Mouse (Mus musculus) forebrain, postnatal 0 days (tissue): ENCODE data around the gene Lax1. TPM values are rescaled to one million over a fixed set of nuclear protein-coding genes. Genes with fewer than 3 reads are reported as not detected.

Experiments
- ATAC-seq: fragments of 200-750 bp; cut with Nextera tagmentation; 2 replicates; pipeline ENCODE4 v1.8.0; 2017; ENCODE audit warnings: mild to moderate bottlenecking, moderate library complexity
- DNase-seq: peaks from one replicate; pipeline ENCODE4 v3.0.0-alpha.2; 2015
- H3K27ac ChIP-seq: fragments of 300-500 bp; sonication (generic); 2 replicates; pipeline ENCODE4 v1.5.1; 2014; ENCODE audit warnings: low read depth, mild to moderate bottlenecking, antibody characterized with exemption, low read length, moderate library complexity, mixed read lengths
- H3K27me3 ChIP-seq: fragments of 300-500 bp; sonication (generic); 2 replicates; pipeline ENCODE4 v1.6.1; 2014; ENCODE audit warnings: mild to moderate bottlenecking, low read length, mixed read lengths; ENCODE audit not compliant: insufficient read depth
- H3K36me3 ChIP-seq: fragments of 300-500 bp; sonication (generic); 2 replicates; pipeline ENCODE4 v1.6.1; 2014; ENCODE audit warnings: mild to moderate bottlenecking, moderate library complexity; ENCODE audit not compliant: insufficient read depth
- H3K4me1 ChIP-seq: fragments of 300-500 bp; sonication (generic); 2 replicates; pipeline ENCODE4 v1.6.1; 2014; ENCODE audit warnings: antibody characterized with exemption; ENCODE audit not compliant: insufficient read depth
- H3K4me2 ChIP-seq: fragments of 300-500 bp; sonication (generic); 2 replicates; pipeline ENCODE4 v1.6.1; 2014; ENCODE audit warnings: low read depth, mild to moderate bottlenecking, moderate library complexity
- H3K4me3 ChIP-seq: fragments of 300-500 bp; sonication (generic); 2 replicates; pipeline ENCODE4 v1.5.1; 2014; ENCODE audit warnings: low read depth, low read length, mixed read lengths
- H3K9ac ChIP-seq: fragments of 300-500 bp; sonication (generic); 2 replicates; pipeline ENCODE4 v1.6.1; 2014; ENCODE audit warnings: mild to moderate bottlenecking
- H3K9me3 ChIP-seq: fragments of 300-500 bp; sonication (generic); 2 replicates; pipeline ENCODE4 v1.6.1; 2016; ENCODE audit warnings: low read length
- CTCF ChIP-seq: sonication (generic); IDR thresholded peaks from 2 replicates; pipeline ENCODE4 v1.5.1; 2016; ENCODE audit warnings: antibody characterized with exemption, control low read depth, low read depth
- WGBS: fragments of 180-500 bp; shearing (Covaris S2); extraction: QIAGEN DNeasy Blood & Tissue Kit; methylation state at CpG from one replicate; pipeline ENCODE4 v1.1.7; 2014; 5-methylcytosine and 5-hydroxymethylcytosine counted together
- polyA plus RNA-seq: library from polyadenylated mRNA; unstranded; fragments of >200 nt; fragmentation: Nextera tagmentation; extraction: Ambion mirVana; gene quantifications from 2 replicates; pipeline ENCODE4 v1.2.1, GENCODE M21; 2015
- total RNA-seq: library from RNA; depleted of rRNA; stranded (reverse); fragments of >200 nt; gene quantifications from 2 replicates; pipeline ENCODE4 v1.2.3, GENCODE M21; 2014

The Lax1 gene
- total and polyA plus RNA-seq, 2 experiments from 2014 or later, result 0.10 to 0.14 TPM

DNA sequence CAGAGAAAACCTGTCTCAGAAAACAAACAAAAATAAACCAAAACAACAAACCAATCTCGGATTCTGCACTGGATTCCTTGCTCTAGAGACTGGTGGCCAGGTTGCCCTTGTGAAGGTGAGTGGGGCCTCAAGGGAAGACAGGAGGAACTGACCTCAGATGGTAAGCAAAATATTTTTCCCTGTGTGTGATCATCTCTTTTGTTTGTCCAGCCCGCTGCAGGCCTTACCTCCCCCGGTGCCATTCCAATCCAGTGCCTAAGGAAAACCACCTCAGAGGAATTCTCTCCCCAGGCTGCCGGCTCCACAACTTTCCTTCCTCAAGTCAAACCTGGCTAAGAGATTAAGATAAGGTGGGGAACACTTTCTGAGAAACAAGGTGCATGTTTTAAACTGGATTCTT, 2.3 kb upstream of the Lax1 start:
- Histone ChIP-seq H3K27me3 (no peaks in the 10 kb centered on the region), H3K4me1 (no peaks in the 10 kb centered on the region), H3K36me3 (no peaks in the 10 kb centered on the region), H3K4me3 (no peak overlapping the region), H3K27ac (no peak overlapping the region), H3K4me2 (no peak overlapping the region), H3K9ac (no peak overlapping the region), H3K9me3 (no peaks in the 10 kb centered on the region)
- ATAC-seq, result no peak
- no peak for TF ChIP-seq CTCF
- WGBS, result 38% methylated on average over 4 of the region's 4 CpGs
- DNase-seq, result no peak

- Histone ChIP-seq H3K4me3 (no peak overlapping the region), H3K27me3 (no peaks in the 10 kb centered on the region), H3K4me1 (no peaks in the 10 kb centered on the region), H3K27ac (no peak overlapping the region), H3K9me3 (no peaks in the 10 kb centered on the region), H3K9ac (no peak overlapping the region), H3K4me2 (no peak overlapping the region), H3K36me3 (no peaks in the 10 kb centered on the region)
- DNase-seq (no peak), ATAC-seq (no peak)
- 95% methylated on average over 6 of the region's 6 CpGs for WGBS
- no peak for TF ChIP-seq CTCF
Measured at GRCm38 (mm10) chr1:133691046-133691445, 1.1 kb upstream of the Lax1 start.

GRCm38 (mm10) chr1:133688301-133688700, 1.6 kb downstream of the Lax1 start:
- H3K9ac ChIP-seq, result no peak overlapping the region
- TF ChIP-seq CTCF, result no peak
- no peaks in the 10 kb centered on the region for H3K27me3 ChIP-seq
- 75% methylated on average over 7 of the region's 7 CpGs for WGBS
- no peak for DNase-seq
- H3K4me1 ChIP-seq, result no peaks in the 10 kb centered on the region
- H3K27ac ChIP-seq, result no peak overlapping the region
- no peak overlapping the region for H3K4me3 ChIP-seq
- no peaks in the 10 kb centered on the region for H3K36me3 ChIP-seq
- no peaks in the 10 kb centered on the region for H3K9me3 ChIP-seq
- H3K4me2 ChIP-seq, result no peak overlapping the region
- no peak for ATAC-seq

DNA sequence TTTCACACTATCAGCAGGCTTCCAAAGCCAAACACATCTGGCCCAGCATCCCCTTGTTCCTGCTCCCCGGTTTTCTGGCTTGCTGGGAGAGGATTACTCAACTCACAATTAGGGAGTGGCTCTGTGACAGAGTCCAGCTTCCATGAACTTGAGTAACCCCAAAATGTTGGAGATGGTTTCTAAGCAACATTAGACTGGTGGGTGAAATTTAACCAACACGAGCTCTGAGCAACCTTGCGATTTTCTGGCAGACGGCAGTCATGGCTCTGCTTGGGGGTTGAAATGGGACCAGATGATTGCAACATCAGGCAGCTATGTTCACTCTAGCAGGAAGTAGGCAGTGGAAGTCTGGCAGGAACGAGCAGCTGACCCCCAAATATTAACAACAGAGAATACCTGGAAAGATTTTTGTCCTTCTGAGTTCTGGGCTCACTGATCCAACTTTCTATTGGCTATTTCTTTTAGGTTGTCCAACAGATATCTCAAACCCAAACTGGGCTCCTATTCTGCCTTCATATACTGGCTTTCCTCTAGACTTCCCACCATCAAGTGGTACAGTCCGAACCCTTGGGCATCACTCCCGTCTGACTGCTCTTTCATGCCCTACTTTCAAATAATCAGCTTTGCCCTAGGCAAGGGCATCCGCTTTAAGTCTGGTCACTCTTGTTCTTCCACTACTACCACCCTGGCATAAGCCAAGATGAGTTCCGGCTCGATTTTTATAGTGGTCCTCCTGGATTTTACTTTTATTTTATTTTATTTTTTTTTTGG, 4.0 kb downstream of the Lax1 start:
- Histone ChIP-seq H3K4me1 (no peaks in the 10 kb centered on the region), H3K4me3 (no peak overlapping the region), H3K27me3 (no peaks in the 10 kb centered on the region), H3K9ac (no peak overlapping the region), H3K4me2 (no peak overlapping the region), H3K27ac (no peak overlapping the region), H3K9me3 (no peaks in the 10 kb centered on the region), H3K36me3 (no peaks in the 10 kb centered on the region)
- ATAC-seq, result no peak
- no peak for DNase-seq
- TF ChIP-seq CTCF, result no peak
- 80% methylated on average over 10 of the region's 10 CpGs for WGBS

- ATAC-seq (no peak), DNase-seq (no peak)
- no peak overlapping the region for H3K9ac ChIP-seq
- H3K36me3 ChIP-seq, result no peaks in the 10 kb centered on the region
- no peaks in the 10 kb centered on the region for H3K4me1 ChIP-seq
- 71% methylated on average over 3 of the region's 3 CpGs for WGBS
- H3K9me3 ChIP-seq, result no peaks in the 10 kb centered on the region
- H3K4me3 ChIP-seq, result no peak overlapping the region
- no peak overlapping the region for H3K27ac ChIP-seq
- TF ChIP-seq CTCF, result no peak
- no peaks in the 10 kb centered on the region for H3K27me3 ChIP-seq
- H3K4me2 ChIP-seq, result no peak overlapping the region
Measured at GRCm38 (mm10) chr1:133671801-133672200, 18.1 kb downstream of the Lax1 start.

GRCm38 (mm10) chr1:133671266-133671665, 18.6 kb downstream of the Lax1 start:
- H3K27me3 ChIP-seq, result no peaks in the 10 kb centered on the region
- WGBS, result 96% methylated on average over 3 of the region's 3 CpGs

DNA sequence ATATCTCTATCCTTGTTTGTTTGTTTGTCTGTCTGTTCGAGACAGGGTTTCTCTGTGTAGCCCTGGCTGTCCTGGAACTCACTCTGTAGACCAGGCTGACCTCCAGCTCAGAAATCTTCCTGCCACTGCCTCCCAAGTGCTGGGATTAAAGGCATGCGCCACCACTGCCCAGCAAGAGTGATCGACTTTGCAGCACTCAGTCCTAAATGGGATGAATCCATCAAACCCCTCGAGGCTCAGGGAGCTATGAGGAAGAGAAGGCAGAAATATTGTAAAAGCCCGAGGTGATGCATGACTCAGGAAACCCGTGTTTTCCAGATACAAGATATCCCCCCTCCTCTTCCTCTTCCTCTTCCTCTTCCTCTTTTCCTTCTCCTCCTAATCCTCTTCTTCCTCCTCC, 19.1 kb downstream of the Lax1 start:
- Histone ChIP-seq H3K9me3 (no peaks in the 10 kb centered on the region), H3K4me2 (no peak overlapping the region), H3K27ac (no peak overlapping the region), H3K4me3 (no peak overlapping the region), H3K27me3 (no peaks in the 10 kb centered on the region), H3K9ac (no peak overlapping the region), H3K4me1 (no peaks in the 10 kb centered on the region), H3K36me3 (no peaks in the 10 kb centered on the region)
- TF ChIP-seq CTCF, result no peak
- DNase-seq, result no peak
- no peak for ATAC-seq
- WGBS, result 83% methylated on average over 6 of the region's 6 CpGs

More at GRCm38 (mm10) chr1:133671266-133671665, 18.6 kb downstream of the Lax1 start:
- DNase-seq, result no peak
- H3K27ac ChIP-seq, result no peak overlapping the region
- H3K4me3 ChIP-seq, result no peak overlapping the region
- no peaks in the 10 kb centered on the region for H3K4me1 ChIP-seq
- no peaks in the 10 kb centered on the region for H3K36me3 ChIP-seq
- H3K9ac ChIP-seq, result no peak overlapping the region
- no peaks in the 10 kb centered on the region for H3K9me3 ChIP-seq
- no peak for TF ChIP-seq CTCF
- no peak overlapping the region for H3K4me2 ChIP-seq
- ATAC-seq, result no peak
